Mouse (Mus musculus) left cerebral cortex, postnatal 10 days (tissue): ENCODE results near the gene Pon1. TPM values are rescaled to one million over a fixed set of nuclear protein-coding genes. Genes with fewer than 3 reads are reported as not detected.
"Not testable (repeated sequence)": the region's sequence is repeated elsewhere in the genome, so short reads cannot be mapped to it uniquely, and the experiment has no call there.

Experiments
- DNase-seq, 2 experiments: peaks; one replicate each; pipeline ENCODE4 v3.0.0; 2021 to 2022; ENCODE audit warnings: low spot score in 2 of 2, mixed read lengths in 1 of 2; ENCODE audit errors: extremely low spot score in 1 of 2
- intact Hi-C: fragments of 180-260 bp; cut with DNase I; formaldehyde crosslinking; loops from one replicate; pipeline ENCODE4 v1.15.1; 2025
- total RNA-seq, 2 experiments: library from RNA; stranded (reverse); gene quantifications; 2 replicates each; pipeline ENCODE4 v1.2.3; 2021

The Pon1 gene
- total RNA-seq = not detected

GRCm38 (mm10) chr6:5193693-5194092, at the start of gene Pon1:
Pon1 (minus strand) TSS chr6:5193946.
- intact Hi-C loops = no loop called here
- DNase-seq = no peak

GRCm38 (mm10) chr6:5238799-5239198, 45.1 kb upstream of the Pon1 start:
- no peak for DNase-seq
- intact Hi-C loops = no loop called here

GRCm38 (mm10) chr6:5237510-5237909, 43.8 kb upstream of the Pon1 start:
- DNase-seq = no peak
- intact Hi-C loops = no loop called here

GRCm38 (mm10) chr6:5236843-5237371, 43.2 kb upstream of the Pon1 start:
- intact Hi-C loops = no loop called here
- DNase-seq = no peak

GRCm38 (mm10) chr6:5234563-5234962, 40.8 kb upstream of the Pon1 start:
- no peak for DNase-seq
- intact Hi-C loops = no loop called here

- intact Hi-C loops = no loop called here
- no peak for DNase-seq
Observed at GRCm38 (mm10) chr6:5233812-5234211, 40.1 kb upstream of the Pon1 start.

GRCm38 (mm10) chr6:5232022-5232421, 38.3 kb upstream of the Pon1 start:
- intact Hi-C loops = no loop called here
- DNase-seq = no peak

- DNase-seq = no peak
- intact Hi-C loops = no loop called here
Observed at GRCm38 (mm10) chr6:5230261-5230660, 36.5 kb upstream of the Pon1 start.

GRCm38 (mm10) chr6:5223551-5223950, 29.8 kb upstream of the Pon1 start:
- intact Hi-C loops, DNase-seq: not testable (repeated sequence)

- intact Hi-C loops = no loop called here
- DNase-seq = no peak
Observed at GRCm38 (mm10) chr6:5222080-5222479, 28.3 kb upstream of the Pon1 start.

GRCm38 (mm10) chr6:5218190-5218589, 24.4 kb upstream of the Pon1 start:
- intact Hi-C loops = no loop called here

GRCm38 (mm10) chr6:5207817-5208216, 14.1 kb upstream of the Pon1 start:
- intact Hi-C loops = no loop called here
- DNase-seq = no peak

More at GRCm38 (mm10) chr6:5218190-5218589, 24.4 kb upstream of the Pon1 start:
- DNase-seq = no peak

- intact Hi-C loops = no loop called here
- no peak for DNase-seq
Observed at GRCm38 (mm10) chr6:5199916-5200315, 6.2 kb upstream of the Pon1 start.

- intact Hi-C loops = no loop called here
- no peak for DNase-seq
Observed at GRCm38 (mm10) chr6:5199376-5199905, 5.7 kb upstream of the Pon1 start.

- intact Hi-C loops = no loop called here
- DNase-seq = no peak
Observed at GRCm38 (mm10) chr6:5198590-5198989, 4.8 kb upstream of the Pon1 start.

- intact Hi-C loops = no loop called here
- DNase-seq = no peak
Observed at GRCm38 (mm10) chr6:5190761-5191160, 3.0 kb downstream of the Pon1 start.

- DNase-seq = peak in 1 of 2 experiments; percentile 46
- intact Hi-C loops = no loop called here
Observed at GRCm38 (mm10) chr6:5189507-5189906, 4.2 kb downstream of the Pon1 start.

GRCm38 (mm10) chr6:5188938-5189337, 4.8 kb downstream of the Pon1 start:
- no peak for DNase-seq
- intact Hi-C loops = no loop called here

- DNase-seq = no peak
- intact Hi-C loops = no loop called here
Observed at GRCm38 (mm10) chr6:5188036-5188435, 5.7 kb downstream of the Pon1 start.

GRCm38 (mm10) chr6:5187586-5187985, 6.2 kb downstream of the Pon1 start:
- intact Hi-C loops = no loop called here
- no peak for DNase-seq
